Mouse (Mus musculus): ENCODE data around the gene Adam12.

GRCm38 (mm10) chr7:134223444-134224161, 8.3 kb downstream of the Adam12 start:
- no peak for TF ChIP-seq POLR2A (IDR thresholded peaks at IDR 0.05; ENCODE audit: borderline replicate concordance, control insufficient read depth, low read depth, low read length)
- peak; percentile 48; the same call in 1 of the 2 replicates for TF ChIP-seq CTCF (IDR thresholded peaks at IDR 0.05; ENCODE audit: control insufficient read depth, insufficient read depth, low read length)

Measured in bone marrow, adult 2 months (tissue).